Mouse (Mus musculus): ENCODE results near the gene Lsm6. TPM values are rescaled to one million over a fixed set of nuclear protein-coding genes. Genes with fewer than 3 reads are reported as not detected.

Lsm6 gene
- polyA plus RNA-seq, 1 experiment: 79.3 TPM

GRCm38 (mm10) chr8:78770584-78770983 lies 50.4 kb downstream of the Lsm6 start:
- Histone ChIP-seq H3K4me3 (ENCODE audit: low read depth, low read length) (no peak overlapping the region), H3K4me1 (ENCODE audit: control insufficient read depth, insufficient read depth, low read length) (no peaks in the 10 kb centered on the region), H3K27ac (ENCODE audit: insufficient read depth, low read length) (no peak overlapping the region), H3K9ac (ENCODE audit: low read depth, poor library complexity, severe bottlenecking) (no peak overlapping the region), H3K36me3 (ENCODE audit: control insufficient read depth, insufficient read depth, low read length, poor library complexity, severe bottlenecking) (no peaks in the 10 kb centered on the region), H3K9me3 (replicated peaks; ENCODE audit: control insufficient read depth, insufficient read depth, low read length, poor library complexity, severe bottlenecking) (no peaks in the 10 kb centered on the region), H3K27me3 (ENCODE audit: control insufficient read depth, insufficient read depth, low read length, poor library complexity, severe bottlenecking) (no peaks in the 10 kb centered on the region)
- TF ChIP-seq CTCF (IDR thresholded peaks at IDR 0.05; ENCODE audit: low read depth, low read length) (no peak), EP300 (IDR thresholded peaks at IDR 0.05; ENCODE audit: insufficient read depth, low read depth, low read length) (no peak), POLR2A (IDR thresholded peaks at IDR 0.05; ENCODE audit: insufficient read depth, low read length) (no peak)

- no peak overlapping the region for H3K27ac ChIP-seq (ENCODE audit: insufficient read depth, low read length)
- H3K9me3 ChIP-seq (replicated peaks; ENCODE audit: control insufficient read depth, insufficient read depth, low read length, poor library complexity, severe bottlenecking): peaks cover 6% of the 10 kb centered on the region
- no peaks in the 10 kb centered on the region for H3K4me1 ChIP-seq (ENCODE audit: control insufficient read depth, insufficient read depth, low read length)
- no peak for TF ChIP-seq EP300 (IDR thresholded peaks at IDR 0.05; ENCODE audit: insufficient read depth, low read depth, low read length)
- no peak for TF ChIP-seq CTCF (IDR thresholded peaks at IDR 0.05; ENCODE audit: low read depth, low read length)
- TF ChIP-seq POLR2A (IDR thresholded peaks at IDR 0.05; ENCODE audit: insufficient read depth, low read length): no peak
- H3K4me3 ChIP-seq (ENCODE audit: low read depth, low read length): no peak overlapping the region
- H3K36me3 ChIP-seq (ENCODE audit: control insufficient read depth, insufficient read depth, low read length, poor library complexity, severe bottlenecking): no peaks in the 10 kb centered on the region
- no peaks in the 10 kb centered on the region for H3K27me3 ChIP-seq (ENCODE audit: control insufficient read depth, insufficient read depth, low read length, poor library complexity, severe bottlenecking)
- no peak overlapping the region for H3K9ac ChIP-seq (ENCODE audit: low read depth, poor library complexity, severe bottlenecking)
Observed at GRCm38 (mm10) chr8:78765556-78765955, 55.4 kb downstream of the Lsm6 start.

GRCm38 (mm10) chr8:78764976-78765375 lies 56.0 kb downstream of the Lsm6 start:
- no peak overlapping the region for H3K4me3 ChIP-seq (ENCODE audit: low read depth, low read length)
- peaks cover 6% of the 10 kb centered on the region for H3K9me3 ChIP-seq (replicated peaks; ENCODE audit: control insufficient read depth, insufficient read depth, low read length, poor library complexity, severe bottlenecking)
- no peak overlapping the region for H3K9ac ChIP-seq (ENCODE audit: low read depth, poor library complexity, severe bottlenecking)
- H3K27ac ChIP-seq (ENCODE audit: insufficient read depth, low read length): no peak overlapping the region
- H3K27me3 ChIP-seq (ENCODE audit: control insufficient read depth, insufficient read depth, low read length, poor library complexity, severe bottlenecking): no peaks in the 10 kb centered on the region
- TF ChIP-seq CTCF (IDR thresholded peaks at IDR 0.05; ENCODE audit: low read depth, low read length): no peak
- no peak for TF ChIP-seq EP300 (IDR thresholded peaks at IDR 0.05; ENCODE audit: insufficient read depth, low read depth, low read length)
- TF ChIP-seq POLR2A (IDR thresholded peaks at IDR 0.05; ENCODE audit: insufficient read depth, low read length): no peak
- H3K36me3 ChIP-seq (ENCODE audit: control insufficient read depth, insufficient read depth, low read length, poor library complexity, severe bottlenecking): no peaks in the 10 kb centered on the region
- H3K4me1 ChIP-seq (ENCODE audit: control insufficient read depth, insufficient read depth, low read length): no peaks in the 10 kb centered on the region

GRCm38 (mm10) chr8:78759139-78759538 lies 61.8 kb downstream of the Lsm6 start:
- H3K27me3 ChIP-seq (ENCODE audit: control insufficient read depth, insufficient read depth, low read length, poor library complexity, severe bottlenecking): no peaks in the 10 kb centered on the region
- no peak overlapping the region for H3K27ac ChIP-seq (ENCODE audit: insufficient read depth, low read length)
- H3K36me3 ChIP-seq (ENCODE audit: control insufficient read depth, insufficient read depth, low read length, poor library complexity, severe bottlenecking): no peaks in the 10 kb centered on the region
- H3K9ac ChIP-seq (ENCODE audit: low read depth, poor library complexity, severe bottlenecking): no peak overlapping the region
- no peaks in the 10 kb centered on the region for H3K4me1 ChIP-seq (ENCODE audit: control insufficient read depth, insufficient read depth, low read length)
- TF ChIP-seq CTCF (IDR thresholded peaks at IDR 0.05; ENCODE audit: low read depth, low read length) (no peak), POLR2A (IDR thresholded peaks at IDR 0.05; ENCODE audit: insufficient read depth, low read length) (no peak), EP300 (IDR thresholded peaks at IDR 0.05; ENCODE audit: insufficient read depth, low read depth, low read length) (no peak)
- H3K4me3 ChIP-seq (ENCODE audit: low read depth, low read length): no peak overlapping the region
- H3K9me3 ChIP-seq (replicated peaks; ENCODE audit: control insufficient read depth, insufficient read depth, low read length, poor library complexity, severe bottlenecking): peaks cover 8% of the 10 kb centered on the region

- Histone ChIP-seq H3K27me3 (ENCODE audit: control insufficient read depth, insufficient read depth, low read length, poor library complexity, severe bottlenecking) (no peaks in the 10 kb centered on the region), H3K4me3 (ENCODE audit: low read depth, low read length) (no peak overlapping the region), H3K9ac (ENCODE audit: low read depth, poor library complexity, severe bottlenecking) (no peak overlapping the region), H3K9me3 (replicated peaks; ENCODE audit: control insufficient read depth, insufficient read depth, low read length, poor library complexity, severe bottlenecking) (peaks cover 2% of the 10 kb centered on the region; the same call in 1 of the 2 replicates), H3K4me1 (ENCODE audit: control insufficient read depth, insufficient read depth, low read length) (no peaks in the 10 kb centered on the region), H3K27ac (ENCODE audit: insufficient read depth, low read length) (no peak overlapping the region), H3K36me3 (ENCODE audit: control insufficient read depth, insufficient read depth, low read length, poor library complexity, severe bottlenecking) (no peaks in the 10 kb centered on the region)
- TF ChIP-seq EP300 (IDR thresholded peaks at IDR 0.05; ENCODE audit: insufficient read depth, low read depth, low read length): no peak
- TF ChIP-seq POLR2A (IDR thresholded peaks at IDR 0.05; ENCODE audit: insufficient read depth, low read length): no peak
- TF ChIP-seq CTCF (IDR thresholded peaks at IDR 0.05; ENCODE audit: low read depth, low read length): no peak
Observed at GRCm38 (mm10) chr8:78754986-78755385, 66.0 kb downstream of the Lsm6 start.

Other genes with a start within 250 kb of the Lsm6 start
- gene Zfp827, start 207.3 kb upstream of the Lsm6 start, polyA plus RNA-seq (2011; ENCODE audit: insufficient read depth, insufficient read length, low read depth, missing spikeins): 3.5 and 4.0 TPM in 2 replicates

All from ES-Bruce4 (cell line).